Mouse (Mus musculus) thymus, adult 2 months (tissue): ENCODE results near the gene Vdr.

Experiments used
- CTCF ChIP-seq: fragments of 200-500 bp; IDR thresholded peaks from 2 replicates; pipeline ENCODE4 v1.5.1; 2012; ENCODE audit warnings: mild to moderate bottlenecking, control low read depth, low read length, moderate library complexity, borderline replicate concordance; ENCODE audit not compliant: control insufficient read depth, poor library complexity, insufficient read depth; ENCODE audit errors: extremely low read depth
- POLR2A ChIP-seq: fragments of 200-500 bp; IDR thresholded peaks from 2 replicates; pipeline ENCODE4 v1.6.1; 2012; ENCODE audit warnings: mild to moderate bottlenecking, low read length, control low read depth, moderate library complexity; ENCODE audit not compliant: control insufficient read depth, poor library complexity, insufficient read depth; ENCODE audit errors: extremely low read depth

DNA sequence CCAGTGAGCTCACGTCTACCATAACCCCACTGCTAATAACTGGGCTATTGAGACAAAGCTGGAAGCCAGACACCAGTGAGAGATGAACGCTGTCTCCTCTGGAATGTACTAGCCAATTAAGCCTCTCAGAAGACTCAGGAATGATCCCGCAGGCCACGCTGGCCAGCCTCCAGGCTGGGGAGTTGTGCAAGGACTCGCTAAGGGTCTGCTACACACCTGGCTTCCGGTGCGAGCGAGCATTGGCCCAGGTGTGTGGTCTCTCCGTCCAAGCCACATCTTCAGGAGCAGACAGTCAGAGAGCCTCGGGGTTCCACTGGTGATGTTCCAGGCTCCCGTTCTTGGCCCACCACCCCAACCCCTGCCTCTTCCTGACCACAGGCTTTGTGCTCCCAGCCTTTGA is 46.0 kb upstream of the Vdr start:
- no peak for TF ChIP-seq CTCF
- no peak for TF ChIP-seq POLR2A
